Mouse (Mus musculus) layer of hippocampus, adult 18-20 months (tissue): ENCODE measurements around the gene Idi1. TPM values are rescaled to one million over a fixed set of nuclear protein-coding genes. Genes with fewer than 3 reads are reported as not detected.
"Not testable (repeated sequence)": the region's sequence is repeated elsewhere in the genome, so short reads cannot be mapped to it uniquely, and the experiment has no call there.

Experiments
- DNase-seq, 2 experiments: peaks; one replicate each; pipeline ENCODE4 v3.0.0; 2022; ENCODE audit warnings: low spot score in 2 of 2
- long read RNA-seq: library from polyadenylated mRNA; stranded (forward); transcript quantifications from one replicate; pipeline ENCODE4 v2.0.0, GENCODE M21; 2021
- total RNA-seq, 2 experiments: library from RNA; stranded (reverse); gene quantifications; 2 replicates each; pipeline ENCODE4 v1.2.3; 2021

Idi1 gene
- 10 to 100 TPM; 31.9 to 32.9 TPM for total RNA-seq
- long read RNA-seq, transcript Idi1-201 (5 exons, 3,027 nt), result major isoform, 33 of 34 reads
- long read RNA-seq, partial matches to known transcripts, result 0 of 34 reads
- long read RNA-seq, other reads (novel, unspliced or antisense), result 1 of 34 reads

- DNase-seq, result peak; percentile 98 to 99
Measured at GRCm38 (mm10) chr13:8885445-8886184, at the start of gene Idi1. TSS of gene Idi1 (plus strand) at chr13:8885501.

GRCm38 (mm10) chr13:8838394-8838793, 46.9 kb upstream of the Idi1 start:
- no peak for DNase-seq

- DNase-seq, result no peak
Measured at GRCm38 (mm10) chr13:8839111-8839510, 46.2 kb upstream of the Idi1 start.

GRCm38 (mm10) chr13:8839937-8840336, 45.4 kb upstream of the Idi1 start:
- no peak for DNase-seq

- no peak for DNase-seq
Measured at GRCm38 (mm10) chr13:8840941-8841340, 44.4 kb upstream of the Idi1 start.

- not testable (repeated sequence) for DNase-seq
Measured at GRCm38 (mm10) chr13:8841846-8842245, 43.5 kb upstream of the Idi1 start.

- DNase-seq, result no peak
Measured at GRCm38 (mm10) chr13:8842273-8842672, 43.0 kb upstream of the Idi1 start.

- DNase-seq, result no peak
Measured at GRCm38 (mm10) chr13:8847702-8848101, 37.6 kb upstream of the Idi1 start.

- no peak for DNase-seq
Measured at GRCm38 (mm10) chr13:8849311-8849710, 36.0 kb upstream of the Idi1 start.

- DNase-seq, result no peak
Measured at GRCm38 (mm10) chr13:8853424-8853823, 31.9 kb upstream of the Idi1 start.

GRCm38 (mm10) chr13:8854769-8855168, 30.5 kb upstream of the Idi1 start:
- no peak for DNase-seq

- DNase-seq, result no peak
Measured at GRCm38 (mm10) chr13:8858453-8858852, 26.8 kb upstream of the Idi1 start.

GRCm38 (mm10) chr13:8860861-8861260, 24.4 kb upstream of the Idi1 start:
- no peak for DNase-seq

- no peak for DNase-seq
Measured at GRCm38 (mm10) chr13:8864990-8865389, 20.3 kb upstream of the Idi1 start.

GRCm38 (mm10) chr13:8866612-8867011, 18.7 kb upstream of the Idi1 start:
- no peak for DNase-seq

- no peak for DNase-seq
Measured at GRCm38 (mm10) chr13:8869578-8870157, 15.6 kb upstream of the Idi1 start.

- DNase-seq, result no peak
Measured at GRCm38 (mm10) chr13:8870160-8870509, 15.2 kb upstream of the Idi1 start.

GRCm38 (mm10) chr13:8870510-8871313, 14.6 kb upstream of the Idi1 start:
- peak; percentile 88 to 94 for DNase-seq

- peak; percentile 68 to 84 for DNase-seq
Measured at GRCm38 (mm10) chr13:8871314-8871962, 13.9 kb upstream of the Idi1 start, which contains the start of gene Wdr37. TSS of gene Wdr37 (minus strand) at chr13:8871909.

- DNase-seq, result no peak
Measured at GRCm38 (mm10) chr13:8873776-8874175, 11.5 kb upstream of the Idi1 start.

GRCm38 (mm10) chr13:8881611-8882010, 3.7 kb upstream of the Idi1 start:
- no peak for DNase-seq
